8 mouse cellular contexts compared by ENCODE assay signal in genomic region chr11:3538341-3538740, GRCm38 (mm10). TPM values are rescaled to one million over a fixed set of nuclear protein-coding genes. Genes with fewer than 3 reads are reported as not detected.
A peak's percentile ranks its signal among the peaks of the same experiment; 100 is the strongest.
DNase-seq lines count a peak whose midpoint lies in the region; ATAC-seq and TF ChIP-seq lines count a peak whose summit lies in the region.

No protein-coding gene starts in this region.

- H3K27ac ChIP-seq in cerebellum, adult 2 months (ENCODE audit: insufficient read depth, low read length) = no peak overlapping the region
- H3K27ac ChIP-seq in neural tube, embryonic 11.5 days (ENCODE audit: low read depth, low read length) = no peak overlapping the region
- no peak overlapping the region; the same call in 1 of the 2 replicates for H3K27ac ChIP-seq in limb, embryonic 14.5 days (replicated peaks; ENCODE audit: low read depth, low read length)
- peak overlapping the region; percentile 82 for H3K27ac ChIP-seq in stomach, postnatal 0 days (replicated peaks)

- peak overlapping the region; percentile 44 for H3K4me2 ChIP-seq in neural tube, embryonic 11.5 days (ENCODE audit: low read depth)
- H3K4me2 ChIP-seq in limb, embryonic 14.5 days (replicated peaks; ENCODE audit: low read depth, low read length, severe bottlenecking) = peak overlapping the region; percentile 76
- H3K4me2 ChIP-seq in stomach, postnatal 0 days (replicated peaks; ENCODE audit: low read depth) = peak overlapping the region; percentile 83

- ATAC-seq in neural tube, embryonic 11.5 days (ENCODE audit: insufficient read depth, low FRiP score, low TSS enrichment) = no peak
- no peak for ATAC-seq in limb, embryonic 14.5 days (ENCODE audit: low FRiP score, low read depth)
- no peak for ATAC-seq in stomach, postnatal 0 days (ENCODE audit: low FRiP score, low TSS enrichment)
- ATAC-seq in megakaryocyte-erythroid progenitor cell, adult 5-6 weeks (replicated peaks; ENCODE audit: low FRiP score, low TSS enrichment, poor library complexity, severe bottlenecking) = no peak

- H3K9me3 ChIP-seq in neural tube, embryonic 11.5 days (ENCODE audit: control insufficient read depth, low read length) = no peaks in the 10 kb centered on the region
- H3K9me3 ChIP-seq in limb, embryonic 14.5 days (ENCODE audit: control insufficient read depth, low read length) = no peaks in the 10 kb centered on the region
- no peaks in the 10 kb centered on the region for H3K9me3 ChIP-seq in stomach, postnatal 0 days (ENCODE audit: control insufficient read depth, low read length)

- H3K9ac ChIP-seq in neural tube, embryonic 11.5 days (ENCODE audit: low read length) = peak overlapping the region; percentile 60
- peak overlapping the region; percentile 75 for H3K9ac ChIP-seq in limb, embryonic 14.5 days (ENCODE audit: low read depth, low read length, severe bottlenecking)
- H3K9ac ChIP-seq in stomach, postnatal 0 days (ENCODE audit: low read length) = peak overlapping the region; percentile 74

- no peaks in the 10 kb centered on the region for H3K4me1 ChIP-seq in cerebellum, adult 2 months (ENCODE audit: control insufficient read depth, insufficient read depth, low read length)
- H3K4me1 ChIP-seq in neural tube, embryonic 11.5 days (ENCODE audit: control insufficient read depth, insufficient read depth, low read length) = peaks cover 19% of the 10 kb centered on the region
- H3K4me1 ChIP-seq in limb, embryonic 14.5 days (ENCODE audit: control insufficient read depth, insufficient read depth, low read length) = peaks cover 35% of the 10 kb centered on the region
- peaks cover 9% of the 10 kb centered on the region for H3K4me1 ChIP-seq in stomach, postnatal 0 days (replicated peaks; ENCODE audit: control insufficient read depth, insufficient read depth)

- H3K27me3 ChIP-seq in cerebellum, adult 2 months (ENCODE audit: control insufficient read depth, insufficient read depth, low read length) = no peaks in the 10 kb centered on the region
- H3K27me3 ChIP-seq in neural tube, embryonic 11.5 days (ENCODE audit: control insufficient read depth, insufficient read depth, low read length) = no peaks in the 10 kb centered on the region
- H3K27me3 ChIP-seq in limb, embryonic 14.5 days (ENCODE audit: control insufficient read depth, insufficient read depth, low read length) = no peaks in the 10 kb centered on the region
- no peaks in the 10 kb centered on the region for H3K27me3 ChIP-seq in stomach, postnatal 0 days (ENCODE audit: control insufficient read depth, insufficient read depth, low read length)

- 72% methylated on average over 4 of the region's 4 CpGs for WGBS in cerebellum, adult 2 months
- WGBS in neural tube, embryonic 11.5 days = 73% methylated on average over 4 of the region's 4 CpGs
- 64% methylated on average over 4 of the region's 4 CpGs for WGBS in limb, embryonic 14.5 days
- WGBS in stomach, postnatal 0 days = 35% methylated on average over 4 of the region's 4 CpGs

- no peak overlapping the region for H3K4me3 ChIP-seq in cerebellum, adult 2 months (replicated peaks; ENCODE audit: insufficient read depth, low read depth, low read length)
- peak overlapping the region; percentile 47 for H3K4me3 ChIP-seq in neural tube, embryonic 11.5 days (ENCODE audit: low read depth, low read length)
- H3K4me3 ChIP-seq in limb, embryonic 14.5 days (replicated peaks; ENCODE audit: low read length) = peak overlapping the region; percentile 64
- H3K4me3 ChIP-seq in stomach, postnatal 0 days (ENCODE audit: low read depth, low read length) = peak overlapping the region; percentile 73

- TF ChIP-seq POLR2A in cerebellum, adult 2 months (IDR thresholded peaks at IDR 0.05; ENCODE audit: borderline replicate concordance, insufficient read depth, low read length) = no peak
- TF ChIP-seq POLR2A in limb, embryonic 14.5 days (IDR thresholded peaks at IDR 0.05; ENCODE audit: borderline replicate concordance, extremely low read depth, insufficient read depth, insufficient read length) = no peak

- no peak for TF ChIP-seq CTCF in cerebellum, adult 2 months (IDR thresholded peaks at IDR 0.05; ENCODE audit: borderline replicate concordance, insufficient read depth, low read depth, low read length)
- TF ChIP-seq CTCF in stomach, postnatal 0 days (IDR thresholded peaks at IDR 0.05; ENCODE audit: low read depth) = no peak

- H3K36me3 ChIP-seq in neural tube, embryonic 11.5 days (ENCODE audit: control insufficient read depth, insufficient read depth, low read length) = no peaks in the 10 kb centered on the region
- H3K36me3 ChIP-seq in limb, embryonic 14.5 days (ENCODE audit: control insufficient read depth, insufficient read depth, low read length) = peaks cover 17% of the 10 kb centered on the region
- peaks cover 9% of the 10 kb centered on the region for H3K36me3 ChIP-seq in stomach, postnatal 0 days (ENCODE audit: control insufficient read depth, insufficient read depth, low read length)

- DNase-seq in cerebellum, adult 11 months = peak; percentile 9
- no peak for DNase-seq in cerebellum, adult 2 months
- no peak for DNase-seq in neural tube, embryonic 11.5 days (ENCODE audit: low spot score)
- DNase-seq in neural tube, embryonic 10.5 days (ENCODE audit: extremely low spot score, low spot score) = no peak
- DNase-seq in limb, embryonic 14.5 days (ENCODE audit: low spot score) = no peak
- DNase-seq in stomach, postnatal 0 days (ENCODE audit: low spot score) = no peak
- DNase-seq in yolk sac, embryonic 10.5 days (ENCODE audit: low spot score) = no peak

- no peak for TF ChIP-seq EP300 in stomach, postnatal 0 days (optimal IDR thresholded peaks at IDR 0.05)

RNA-seq across cellular contexts. Expression of gene Smtn, which starts 2.1 kb away (rescaled TPM):
- 6.1 and 6.9 TPM in 2 replicates for polyA plus RNA-seq in cerebellum, adult 2 months (2012; rRNA removed)
- polyA plus RNA-seq in neural tube, embryonic 11.5 days (2014; fragmentation: Nextera tagmentation; extraction: Ambion mirVana) = 37.4 and 37.6 TPM in 2 replicates
- polyA plus RNA-seq in limb, embryonic 14.5 days (2012; rRNA removed) = 59.0 and 64.7 TPM in 2 replicates
- 71.8 and 79.6 TPM in 2 replicates for polyA plus RNA-seq in limb, embryonic 14.5 days (2014; fragmentation: Nextera tagmentation; extraction: Ambion mirVana)
- 103 TPM in 2 replicates for polyA plus RNA-seq in stomach, postnatal 0 days (2015; fragmentation: Nextera tagmentation; extraction: Ambion mirVana)
- 3.3 and 4.1 TPM in 2 replicates for total RNA-seq in megakaryocyte-erythroid progenitor cell, adult 5-6 weeks (2014; fragmentation: Nextera tagmentation)
- total RNA-seq in megakaryocyte-erythroid progenitor cell, adult 5-6 weeks (2017) = 0.30 and 1.3 TPM in 2 replicates

RNA-seq across cellular contexts. Expression of gene Selenom, which starts 23.9 kb away (rescaled TPM):
- 889 and 965 TPM in 2 replicates for polyA plus RNA-seq in cerebellum, adult 2 months (2012; rRNA removed)
- polyA plus RNA-seq in neural tube, embryonic 11.5 days (2014; fragmentation: Nextera tagmentation; extraction: Ambion mirVana) = 57.7 and 57.8 TPM in 2 replicates
- 201 and 256 TPM in 2 replicates for polyA plus RNA-seq in limb, embryonic 14.5 days (2012; rRNA removed)
- 191 and 214 TPM in 2 replicates for polyA plus RNA-seq in limb, embryonic 14.5 days (2014; fragmentation: Nextera tagmentation; extraction: Ambion mirVana)
- polyA plus RNA-seq in stomach, postnatal 0 days (2015; fragmentation: Nextera tagmentation; extraction: Ambion mirVana) = 179 and 191 TPM in 2 replicates
- not detected in 2 replicates for total RNA-seq in megakaryocyte-erythroid progenitor cell, adult 5-6 weeks (2014; fragmentation: Nextera tagmentation)
- total RNA-seq in megakaryocyte-erythroid progenitor cell, adult 5-6 weeks (2017) = not detected in 2 replicates

RNA-seq across cellular contexts. Expression of gene Inpp5j, which starts 33.7 kb away (rescaled TPM):
- polyA plus RNA-seq in cerebellum, adult 2 months (2012; rRNA removed) = 103 and 106 TPM in 2 replicates
- polyA plus RNA-seq in neural tube, embryonic 11.5 days (2014; fragmentation: Nextera tagmentation; extraction: Ambion mirVana) = 0.31 and 0.42 TPM in 2 replicates
- polyA plus RNA-seq in limb, embryonic 14.5 days (2012; rRNA removed) = 0.23 and 0.40 TPM in 2 replicates
- 0.18 and 0.43 TPM in 2 replicates for polyA plus RNA-seq in limb, embryonic 14.5 days (2014; fragmentation: Nextera tagmentation; extraction: Ambion mirVana)
- 2.4 and 2.7 TPM in 2 replicates for polyA plus RNA-seq in stomach, postnatal 0 days (2015; fragmentation: Nextera tagmentation; extraction: Ambion mirVana)
- 0.37 TPM in 1 of 2 replicates, not detected in the other for total RNA-seq in megakaryocyte-erythroid progenitor cell, adult 5-6 weeks (2014; fragmentation: Nextera tagmentation)
- total RNA-seq in megakaryocyte-erythroid progenitor cell, adult 5-6 weeks (2017) = not detected in 2 replicates

RNA-seq across cellular contexts. Expression of gene Pla2g3, which starts 50.3 kb away (rescaled TPM):
- polyA plus RNA-seq in cerebellum, adult 2 months (2012; rRNA removed) = 3.8 and 4.0 TPM in 2 replicates
- polyA plus RNA-seq in neural tube, embryonic 11.5 days (2014; fragmentation: Nextera tagmentation; extraction: Ambion mirVana) = 1.7 and 2.2 TPM in 2 replicates
- 0.99 and 1.4 TPM in 2 replicates for polyA plus RNA-seq in limb, embryonic 14.5 days (2012; rRNA removed)
- 0.23 and 0.40 TPM in 2 replicates for polyA plus RNA-seq in limb, embryonic 14.5 days (2014; fragmentation: Nextera tagmentation; extraction: Ambion mirVana)
- 9.4 and 11.0 TPM in 2 replicates for polyA plus RNA-seq in stomach, postnatal 0 days (2015; fragmentation: Nextera tagmentation; extraction: Ambion mirVana)
- 0.12 TPM in 1 of 2 replicates, not detected in the other for total RNA-seq in megakaryocyte-erythroid progenitor cell, adult 5-6 weeks (2014; fragmentation: Nextera tagmentation)
- total RNA-seq in megakaryocyte-erythroid progenitor cell, adult 5-6 weeks (2017) = 0.28 TPM in 1 of 2 replicates, not detected in the other

Comparison
In these comparisons a context has a peak if more than half of its experiments do, and no peak if none do; other contexts are left out.
1. RNA of gene Inpp5j, which starts 33.7 kb away (polyA plus RNA-seq): 103 to 106 TPM in cerebellum, adult 2 months; 2.4 to 2.7 TPM in stomach, postnatal 0 days, 0.31 to 0.42 TPM in neural tube, embryonic 11.5 days and 0.18 to 0.43 TPM in limb, embryonic 14.5 days; every median in the first group is over 10 times any median in the second.
2. Peak in every context shown above with its lines, with median percentiles within 50 percentile points of each other: H3K4me2 ChIP-seq and H3K9ac ChIP-seq.